Mouse (Mus musculus): ENCODE results near the gene Slc25a25. TPM values are rescaled to one million over a fixed set of nuclear protein-coding genes. Genes with fewer than 3 reads are reported as not detected.

Gene Slc25a25
- polyA plus RNA-seq, 1 experiment from 2014 or later, result 36.9 TPM

DNA sequence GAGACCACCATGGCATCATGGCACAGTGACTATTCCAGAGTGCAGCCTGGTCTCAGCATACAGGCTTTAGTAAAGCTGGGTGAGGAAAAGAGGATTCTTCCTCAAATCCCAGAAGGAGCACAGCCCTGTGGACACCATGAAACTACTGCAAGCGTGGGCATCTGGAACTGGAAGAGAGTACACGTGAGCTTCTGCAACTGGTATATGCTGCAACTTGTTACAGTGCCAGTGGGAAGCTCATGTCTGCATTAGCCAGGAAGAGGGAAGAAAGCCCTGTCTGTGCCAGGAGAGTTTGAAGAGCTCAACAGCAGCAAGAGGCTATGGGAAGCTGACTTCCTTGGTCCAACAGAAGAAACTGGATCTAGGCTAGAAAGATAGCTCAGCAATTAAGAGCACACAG lies 68.6 kb downstream of the Slc25a25 start:
- TF ChIP-seq CTCF (IDR thresholded peaks at IDR 0.05; ENCODE audit: low read depth) (no peak), EP300 (IDR thresholded peaks at IDR 0.05; ENCODE audit: low read depth) (no peak)
- no peak overlapping the region for H3K9ac ChIP-seq (replicated peaks)
- no peak for DNase-seq
- H3K4me1 ChIP-seq (ENCODE audit: insufficient read depth), result peaks cover 23% of the 10 kb centered on the region
- peaks cover 10% of the 10 kb centered on the region for H3K36me3 ChIP-seq (replicated peaks; ENCODE audit: insufficient read depth, low read length)
- H3K4me3 ChIP-seq (ENCODE audit: low read depth, low read length), result no peak overlapping the region
- 55% methylated on average over 2 of the region's 2 CpGs for WGBS (ENCODE audit: insufficient replicate concordance)
- H3K4me2 ChIP-seq (ENCODE audit: low read depth, low read length), result 0 out of 2 replicates have a peak overlapping the region, but pooled peaks have one; percentile 97
- no peak overlapping the region for H3K27ac ChIP-seq (ENCODE audit: low read depth)
- ATAC-seq, result no peak
- no peaks in the 10 kb centered on the region for H3K27me3 ChIP-seq (ENCODE audit: insufficient read depth, low read length)
- no peaks in the 10 kb centered on the region for H3K9me3 ChIP-seq (ENCODE audit: low read length)

DNA sequence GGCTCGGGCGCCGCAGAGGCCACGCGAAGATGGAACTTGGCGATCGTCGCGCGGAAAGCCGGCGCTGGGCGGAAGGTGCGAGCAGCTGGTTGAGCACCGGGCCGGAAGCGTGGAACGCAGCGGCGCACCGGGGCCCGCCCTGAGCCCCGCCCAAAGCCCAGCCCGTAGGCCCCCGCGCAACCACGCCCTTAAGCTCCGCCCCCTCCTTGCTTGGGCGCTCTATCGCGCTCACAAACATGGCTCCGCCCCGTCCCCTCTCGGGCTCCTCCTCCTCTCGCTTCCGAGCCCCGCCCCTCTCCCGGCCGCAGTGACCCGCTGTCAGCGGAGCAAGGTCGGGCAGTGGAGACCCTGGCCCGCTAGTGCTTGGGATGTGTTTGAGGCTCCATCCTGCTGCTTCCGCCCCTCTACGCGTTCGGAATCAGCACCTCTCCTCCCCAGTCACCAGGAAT lies 69.4 kb downstream of the Slc25a25 start, which contains the start of gene 1110008P14Rik:
Gene 1110008P14Rik (minus strand): TSS at position 164 of the 449 bp plus-strand sequence.
- WGBS (ENCODE audit: insufficient replicate concordance), result under 1% methylated on average over 32 of the region's 47 CpGs
- H3K4me3 ChIP-seq (ENCODE audit: low read depth, low read length), result peak within 1 kb of the TSS; percentile 60
- peak within 1 kb of the TSS; percentile 68 for H3K9ac ChIP-seq (replicated peaks)
- ATAC-seq (peak; percentile 98), DNase-seq (peak; percentile 98)
- no peak within 1 kb of the TSS for H3K27ac ChIP-seq (ENCODE audit: low read depth)
- peaks cover 17% of the 10 kb centered on the region for H3K36me3 ChIP-seq (replicated peaks; ENCODE audit: insufficient read depth, low read length)
- TF ChIP-seq CTCF (IDR thresholded peaks at IDR 0.05; ENCODE audit: low read depth) (no peak), EP300 (IDR thresholded peaks at IDR 0.05; ENCODE audit: low read depth) (no peak)
- H3K9me3 ChIP-seq (ENCODE audit: low read length), result no peaks in the 10 kb centered on the region
- H3K4me1 ChIP-seq (ENCODE audit: insufficient read depth), result peaks cover 19% of the 10 kb centered on the region
- H3K4me2 ChIP-seq (ENCODE audit: low read depth, low read length), result peak within 1 kb of the TSS; percentile 97
- H3K27me3 ChIP-seq (ENCODE audit: insufficient read depth, low read length), result no peaks in the 10 kb centered on the region

DNA sequence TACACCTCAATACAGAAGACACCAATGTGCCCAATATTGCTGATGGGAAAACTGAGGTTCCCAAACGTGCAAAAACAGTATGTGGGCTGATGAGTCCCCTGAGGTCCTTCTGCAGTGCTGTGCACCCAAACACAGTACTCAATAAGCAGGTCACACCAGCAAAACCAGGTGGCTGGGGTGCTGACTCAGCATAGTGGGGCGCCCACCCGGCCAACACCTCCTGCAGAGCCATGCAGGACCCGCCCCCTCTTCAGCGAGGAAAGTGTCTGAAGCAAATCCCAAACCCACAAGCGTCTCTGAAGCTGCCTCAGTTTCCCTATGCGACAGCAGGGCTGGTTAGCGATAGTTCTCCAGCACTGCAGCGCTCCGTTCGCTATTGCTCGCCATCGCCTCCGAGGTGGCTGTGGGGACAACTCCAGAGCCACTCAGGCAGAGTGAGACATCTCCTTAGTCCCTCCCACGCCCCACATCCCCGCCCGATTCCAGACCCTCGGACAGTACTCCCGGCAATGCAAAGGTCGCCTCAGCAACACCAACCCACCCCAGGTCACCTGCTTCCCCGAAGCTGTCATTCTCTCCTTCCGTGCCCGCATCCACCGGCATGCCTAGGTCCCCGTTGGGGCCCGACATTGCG lies 70.0 kb downstream of the Slc25a25 start:
- peak; percentile 46 for DNase-seq

DNA sequence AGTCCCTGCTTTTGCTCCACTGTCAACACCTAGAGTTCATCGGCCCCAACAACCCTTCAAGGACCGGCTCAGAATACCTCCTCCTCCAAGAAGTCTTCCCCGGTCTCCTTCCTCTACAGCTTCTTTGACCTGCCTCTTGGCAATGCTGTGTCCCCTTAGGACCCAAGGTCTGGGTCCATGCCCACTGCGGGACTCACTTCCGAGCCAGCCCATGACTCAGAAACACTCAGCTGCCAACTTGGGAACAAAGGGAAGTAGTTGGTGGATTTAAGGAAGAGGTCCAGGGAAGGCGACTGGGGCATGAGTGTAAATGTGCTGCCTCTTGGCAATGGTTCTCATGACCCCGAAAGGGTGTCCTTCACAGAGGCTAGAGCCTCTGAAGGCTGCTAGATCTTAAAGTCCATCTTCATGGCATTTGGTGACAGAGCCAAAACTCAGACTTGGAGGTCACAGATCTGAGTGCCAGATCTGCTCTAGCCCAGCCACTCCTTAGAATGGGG lies 71.2 kb downstream of the Slc25a25 start:
- H3K27ac ChIP-seq (ENCODE audit: low read depth), result no peak overlapping the region
- WGBS (ENCODE audit: insufficient replicate concordance), result 78% methylated on average over 7 of the region's 7 CpGs
- TF ChIP-seq EP300 (IDR thresholded peaks at IDR 0.05; ENCODE audit: low read depth) (no peak), CTCF (IDR thresholded peaks at IDR 0.05; ENCODE audit: low read depth) (no peak)
- peaks cover 34% of the 10 kb centered on the region for H3K36me3 ChIP-seq (replicated peaks; ENCODE audit: insufficient read depth, low read length)
- H3K4me2 ChIP-seq (ENCODE audit: low read depth, low read length), result no peak overlapping the region
- H3K4me1 ChIP-seq (ENCODE audit: insufficient read depth), result peaks cover 19% of the 10 kb centered on the region
- no peaks in the 10 kb centered on the region for H3K27me3 ChIP-seq (ENCODE audit: insufficient read depth, low read length)
- H3K9ac ChIP-seq (replicated peaks), result no peak overlapping the region
- ATAC-seq, result no peak
- H3K4me3 ChIP-seq (ENCODE audit: low read depth, low read length), result no peak overlapping the region
- H3K9me3 ChIP-seq (ENCODE audit: low read length), result no peaks in the 10 kb centered on the region
- no peak for DNase-seq

More for the DNA sequence above, 70.0 kb downstream of the Slc25a25 start:
- H3K36me3 ChIP-seq (replicated peaks; ENCODE audit: insufficient read depth, low read length), result peaks cover 23% of the 10 kb centered on the region
- H3K27me3 ChIP-seq (ENCODE audit: insufficient read depth, low read length), result no peaks in the 10 kb centered on the region
- under 1% methylated on average over 27 of the region's 27 CpGs for WGBS (ENCODE audit: insufficient replicate concordance)
- peak overlapping the region; percentile 97 for H3K4me2 ChIP-seq (ENCODE audit: low read depth, low read length)
- TF ChIP-seq EP300 (IDR thresholded peaks at IDR 0.05; ENCODE audit: low read depth) (no peak), CTCF (IDR thresholded peaks at IDR 0.05; ENCODE audit: low read depth) (no peak)
- no peaks in the 10 kb centered on the region for H3K9me3 ChIP-seq (ENCODE audit: low read length)
- peaks cover 19% of the 10 kb centered on the region for H3K4me1 ChIP-seq (ENCODE audit: insufficient read depth)
- H3K9ac ChIP-seq (replicated peaks), result peak overlapping the region; percentile 68
- peak; percentile 52 for ATAC-seq
- no peak overlapping the region for H3K27ac ChIP-seq (ENCODE audit: low read depth)
- peak overlapping the region; percentile 60 for H3K4me3 ChIP-seq (ENCODE audit: low read depth, low read length)

DNA sequence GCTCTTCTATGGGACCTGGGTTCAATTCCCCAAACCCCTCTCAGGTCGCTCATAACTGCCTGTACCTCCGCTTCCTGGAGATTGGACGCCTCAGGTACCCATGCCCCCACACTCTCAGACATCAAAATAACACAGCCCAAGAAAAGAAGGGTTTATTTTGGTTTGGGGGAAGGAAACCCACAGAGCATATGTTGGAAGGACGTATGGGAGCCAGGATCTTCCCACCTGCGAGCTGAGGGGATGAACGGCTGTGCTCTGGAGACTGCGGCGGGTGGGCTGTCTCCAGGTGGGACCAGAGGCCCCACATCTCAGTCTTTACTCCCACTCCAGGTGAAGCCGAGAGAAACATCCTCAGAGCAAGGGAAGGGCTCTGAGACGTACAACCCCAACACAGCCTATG lies 74.3 kb downstream of the Slc25a25 start:
- Histone ChIP-seq H3K27ac (ENCODE audit: low read depth) (no peak overlapping the region), H3K4me3 (ENCODE audit: low read depth, low read length) (no peak overlapping the region), H3K27me3 (ENCODE audit: insufficient read depth, low read length) (no peaks in the 10 kb centered on the region), H3K4me2 (ENCODE audit: low read depth, low read length) (no peak overlapping the region), H3K9ac (replicated peaks) (no peak overlapping the region), H3K9me3 (ENCODE audit: low read length) (no peaks in the 10 kb centered on the region), H3K36me3 (replicated peaks; ENCODE audit: insufficient read depth, low read length) (peaks cover 54% of the 10 kb centered on the region), H3K4me1 (ENCODE audit: insufficient read depth) (peaks cover 14% of the 10 kb centered on the region)
- WGBS (ENCODE audit: insufficient replicate concordance), result 87% methylated on average over 10 of the region's 10 CpGs
- TF ChIP-seq CTCF (IDR thresholded peaks at IDR 0.05; ENCODE audit: low read depth), result no peak
- no peak for ATAC-seq
- no peak for DNase-seq

DNA sequence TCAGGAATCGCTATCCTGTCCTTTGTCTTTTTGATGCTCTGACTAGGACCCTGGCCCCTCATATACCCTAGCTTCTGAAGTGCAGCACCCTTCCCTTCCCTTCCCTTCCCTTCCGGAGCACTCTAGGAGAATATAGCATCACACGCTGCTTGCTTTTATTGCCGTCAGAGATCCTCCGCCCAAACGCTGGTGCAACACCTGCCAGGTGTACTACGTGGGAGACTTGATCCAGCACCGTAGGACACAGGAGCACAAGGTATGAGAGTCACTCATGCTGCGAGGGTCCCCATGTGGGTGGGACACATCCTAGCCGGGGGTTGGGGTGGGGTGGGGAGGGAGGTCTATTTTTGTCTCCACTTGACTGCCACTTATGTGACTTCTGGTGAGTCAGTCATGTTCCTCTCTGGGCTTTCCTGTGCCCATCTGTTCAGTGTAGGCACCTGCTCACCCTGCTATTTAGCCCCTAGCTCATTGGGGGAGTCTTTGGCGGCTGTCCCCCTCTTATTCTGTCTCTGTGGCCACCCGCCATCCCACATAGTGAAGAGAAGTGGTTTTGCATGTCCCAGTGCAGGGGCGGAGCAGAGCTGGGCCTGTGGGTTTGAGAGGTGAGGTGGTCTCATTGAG lies 75.8 kb downstream of the Slc25a25 start:
- Histone ChIP-seq H3K36me3 (replicated peaks; ENCODE audit: insufficient read depth, low read length) (peaks cover 70% of the 10 kb centered on the region), H3K4me3 (ENCODE audit: low read depth, low read length) (no peak overlapping the region), H3K9ac (replicated peaks) (no peak overlapping the region), H3K27me3 (ENCODE audit: insufficient read depth, low read length) (no peaks in the 10 kb centered on the region), H3K4me1 (ENCODE audit: insufficient read depth) (no peaks in the 10 kb centered on the region), H3K27ac (ENCODE audit: low read depth) (no peak overlapping the region), H3K4me2 (ENCODE audit: low read depth, low read length) (no peak overlapping the region), H3K9me3 (ENCODE audit: low read length) (no peaks in the 10 kb centered on the region)
- 86% methylated on average over 13 of the region's 13 CpGs for WGBS (ENCODE audit: insufficient replicate concordance)
- DNase-seq, result no peak
- TF ChIP-seq CTCF (IDR thresholded peaks at IDR 0.05; ENCODE audit: low read depth), result no peak
- ATAC-seq, result no peak

All from liver, postnatal 0 days (tissue).